Mouse (Mus musculus): ENCODE results near the gene Smarca5.

Smarca5 gene

GRCm38 (mm10) chr8:80669277-80669901 is 69.9 kb downstream of the Smarca5 start:
- in situ Hi-C loops (cut with MboI, MseI), result no loop called here

- in situ Hi-C loops (cut with MboI, MseI), result no loop called here
Measured at GRCm38 (mm10) chr8:80663476-80663875, 75.8 kb downstream of the Smarca5 start.

GRCm38 (mm10) chr8:80661055-80661454 is 78.2 kb downstream of the Smarca5 start:
- in situ Hi-C loops (cut with MboI, MseI), result no loop called here

GRCm38 (mm10) chr8:80657639-80658038 is 81.7 kb downstream of the Smarca5 start:
- in situ Hi-C loops (cut with MboI, MseI), result loop anchor here (10.0 kb wide), 1 partner anchor 443 kb away; no protein-coding TSS in a partner anchor
